Comparison of ENCODE assay signal across 27 mouse cellular contexts in genomic region chr15:12368850-12369249, GRCm38 (mm10). TPM values are rescaled to one million over a fixed set of nuclear protein-coding genes. Genes with fewer than 3 reads are reported as not detected.
"Had no signal": no experiment of that assay in that cellular context is flagged by ENCODE, and none has a peak within 500 bp of the region (broad histone marks: within the 10 kb centered on the region; RNA-seq: fewer than 3 reads in every experiment).

No protein-coding gene starts in this region.

- H3K27ac ChIP-seq: hindbrain, embryonic 13.5 days; hindbrain, embryonic 15.5 days; hindbrain, postnatal 0 days; kidney, embryonic 15.5 days; kidney, postnatal 0 days; limb, embryonic 13.5 days; limb, embryonic 15.5 days had no signal

- H3K4me2 ChIP-seq: heart, embryonic 11.5 days; heart, embryonic 13.5 days; heart, embryonic 15.5 days; hindbrain, embryonic 13.5 days; hindbrain, embryonic 15.5 days; kidney, embryonic 15.5 days; limb, embryonic 13.5 days; limb, embryonic 15.5 days had no signal

- DNase-seq: gastrocnemius, postnatal 14 days; gastrocnemius, postnatal 36 days; heart, adult 2 months; heart, postnatal 14 days; heart, postnatal 36 days; kidney, adult 11 months; kidney, adult 2 months; kidney, adult 9 months; kidney, postnatal 14 days; kidney, postnatal 36 days; layer of hippocampus, postnatal 36 days; left cerebral cortex, postnatal 4 days; liver, embryonic 13.5 days had no signal

- H3K9me3 ChIP-seq: heart, embryonic 13.5 days; heart, embryonic 15.5 days; hindbrain, embryonic 13.5 days; hindbrain, embryonic 15.5 days; kidney, embryonic 15.5 days; limb, embryonic 13.5 days; limb, embryonic 15.5 days; liver, embryonic 13.5 days had no signal

- H3K27me3 ChIP-seq: heart, embryonic 13.5 days; heart, embryonic 15.5 days; hindbrain, embryonic 15.5 days; kidney, embryonic 15.5 days; limb, embryonic 15.5 days; liver, embryonic 13.5 days had no signal

- H3K4me3 ChIP-seq: heart, adult 2 months; heart, embryonic 13.5 days; heart, embryonic 15.5 days; hindbrain, embryonic 13.5 days; hindbrain, embryonic 15.5 days; kidney, embryonic 15.5 days; limb, embryonic 13.5 days; limb, embryonic 15.5 days; liver, embryonic 13.5 days had no signal

- H3K9ac ChIP-seq: heart, embryonic 13.5 days; heart, embryonic 15.5 days; hindbrain, embryonic 13.5 days; hindbrain, embryonic 15.5 days; kidney, embryonic 15.5 days; limb, embryonic 13.5 days; limb, embryonic 15.5 days had no signal

- ATAC-seq: hindbrain, postnatal 0 days; intestine, embryonic 16.5 days had no signal

- H3K36me3 ChIP-seq: hindbrain, embryonic 13.5 days; hindbrain, embryonic 15.5 days; liver, embryonic 13.5 days had no signal

RNA-seq across cellular contexts. Expression of gene 1810049J17Rik, which starts 47.2 kb away (rescaled TPM):
- total RNA-seq: gastrocnemius, postnatal 14 days; gastrocnemius, postnatal 36 days; heart, adult 2 months; hematopoietic stem cell, adult 5-6 weeks; hindbrain, postnatal 0 days; left cerebral cortex, postnatal 4 days had no signal
- polyA plus RNA-seq: heart, adult 2 months; heart, embryonic 11.5 days; heart, embryonic 15.5 days; hindbrain, embryonic 11.5 days; hindbrain, embryonic 13.5 days; kidney, adult 2 months; kidney, embryonic 15.5 days; large intestine, adult 2 months had no signal
